Mouse (Mus musculus) limb, embryonic 10.5 days (tissue): ENCODE measurements around the gene Tango6. TPM values are rescaled to one million over a fixed set of nuclear protein-coding genes. Genes with fewer than 3 reads are reported as not detected.

Experiments used
- DNase-seq: peaks from one replicate; pipeline ENCODE4 v3.0.0-alpha.2; 2017; ENCODE audit warnings: low spot score
- H3K27ac ChIP-seq: fragments of 300-500 bp; sonication (generic); 2 replicates; pipeline ENCODE4 v1.5.1; 2016; ENCODE audit warnings: mild to moderate bottlenecking
- H3K27me3 ChIP-seq: fragments of 300-500 bp; sonication (generic); 2 replicates; pipeline ENCODE4 v1.6.1; 2016; ENCODE audit warnings: low read depth, mild to moderate bottlenecking; ENCODE audit not compliant: poor library complexity, severe bottlenecking
- H3K36me3 ChIP-seq: fragments of 300-500 bp; sonication (generic); 2 replicates; pipeline ENCODE4 v1.6.1; 2016; ENCODE audit warnings: mild to moderate bottlenecking, moderate library complexity
- H3K4me1 ChIP-seq: fragments of 300-500 bp; sonication (generic); 2 replicates; pipeline ENCODE4 v1.6.1; 2016
- H3K4me3 ChIP-seq: fragments of 300-500 bp; sonication (generic); 2 replicates; pipeline ENCODE4 v1.5.1; 2016; ENCODE audit warnings: mild to moderate bottlenecking, moderate library complexity
- H3K9me3 ChIP-seq: fragments of 300-500 bp; sonication (generic); replicated peaks from 2 replicates; pipeline ENCODE4 v1.6.1; 2016; ENCODE audit warnings: mild to moderate bottlenecking
- WGBS: fragments of 180-500 bp; shearing (Covaris S2); methylation state at CpG from one replicate; pipeline ENCODE4 v1.1.7; 2016; 5-methylcytosine and 5-hydroxymethylcytosine counted together
- polyA plus RNA-seq: library from polyadenylated mRNA; unstranded; fragments of >200 nt; fragmentation: Nextera tagmentation; extraction: Ambion mirVana; gene quantifications from 2 replicates; pipeline ENCODE4 v1.2.1, GENCODE M21; 2016

Tango6 gene
- polyA plus RNA-seq, 1 experiment from 2014 or later = 15.5 TPM

DNA sequence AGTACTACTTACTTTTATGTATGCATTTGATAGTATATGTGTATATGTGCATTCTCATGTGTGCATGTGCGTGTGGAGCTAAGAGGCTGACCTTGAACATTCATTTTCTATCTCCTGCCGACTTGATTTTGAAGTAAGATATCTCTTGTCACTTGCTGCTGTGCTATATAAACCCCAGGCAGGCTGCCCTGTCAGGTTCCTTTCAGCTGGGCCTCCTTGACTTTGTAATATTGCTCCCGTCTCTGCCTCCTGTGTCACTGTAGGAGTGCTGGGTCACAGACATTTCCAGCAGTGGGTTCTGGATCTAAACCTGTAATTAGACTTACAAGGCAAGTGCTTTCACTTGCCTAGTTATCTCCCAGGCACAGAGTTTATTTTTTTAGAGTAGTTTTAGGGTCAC is 50.8 kb downstream of the Tango6 start:
- H3K27me3 ChIP-seq = no peaks in the 10 kb centered on the region
- H3K27ac ChIP-seq = peak overlapping the region; percentile 56
- WGBS = 72% methylated on average over 3 of the region's 3 CpGs

DNA sequence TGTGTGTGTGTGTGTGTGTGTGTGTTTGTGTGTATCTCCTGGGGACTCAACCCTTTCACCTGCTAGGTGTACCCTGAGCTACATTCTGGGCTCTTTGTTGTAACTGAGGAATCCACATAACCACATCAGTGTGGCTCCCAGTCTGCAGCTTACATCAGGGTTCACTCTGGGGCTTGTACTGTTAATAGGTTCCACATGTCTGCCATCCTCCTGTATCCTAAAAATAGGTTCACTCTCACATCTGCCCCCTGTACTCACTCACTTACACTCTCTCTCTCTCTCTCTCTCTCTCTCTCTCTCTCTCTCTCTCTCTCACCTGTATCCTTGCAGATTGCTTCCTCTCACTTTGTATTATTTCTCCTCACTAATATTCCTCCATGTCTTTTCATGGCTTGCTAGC is 51.4 kb downstream of the Tango6 start:
- Histone ChIP-seq H3K36me3 (peaks cover 35% of the 10 kb centered on the region), H3K9me3 (no peaks in the 10 kb centered on the region), H3K27me3 (no peaks in the 10 kb centered on the region), H3K4me3 (no peak overlapping the region), H3K27ac (peak overlapping the region; percentile 56), H3K4me1 (peaks cover 36% of the 10 kb centered on the region)
- DNase-seq = no peak

More for the DNA sequence above, 50.8 kb downstream of the Tango6 start:
- Histone ChIP-seq H3K4me3 (no peak overlapping the region), H3K9me3 (no peaks in the 10 kb centered on the region), H3K4me1 (peaks cover 36% of the 10 kb centered on the region), H3K36me3 (peaks cover 30% of the 10 kb centered on the region)
- DNase-seq = no peak

DNA sequence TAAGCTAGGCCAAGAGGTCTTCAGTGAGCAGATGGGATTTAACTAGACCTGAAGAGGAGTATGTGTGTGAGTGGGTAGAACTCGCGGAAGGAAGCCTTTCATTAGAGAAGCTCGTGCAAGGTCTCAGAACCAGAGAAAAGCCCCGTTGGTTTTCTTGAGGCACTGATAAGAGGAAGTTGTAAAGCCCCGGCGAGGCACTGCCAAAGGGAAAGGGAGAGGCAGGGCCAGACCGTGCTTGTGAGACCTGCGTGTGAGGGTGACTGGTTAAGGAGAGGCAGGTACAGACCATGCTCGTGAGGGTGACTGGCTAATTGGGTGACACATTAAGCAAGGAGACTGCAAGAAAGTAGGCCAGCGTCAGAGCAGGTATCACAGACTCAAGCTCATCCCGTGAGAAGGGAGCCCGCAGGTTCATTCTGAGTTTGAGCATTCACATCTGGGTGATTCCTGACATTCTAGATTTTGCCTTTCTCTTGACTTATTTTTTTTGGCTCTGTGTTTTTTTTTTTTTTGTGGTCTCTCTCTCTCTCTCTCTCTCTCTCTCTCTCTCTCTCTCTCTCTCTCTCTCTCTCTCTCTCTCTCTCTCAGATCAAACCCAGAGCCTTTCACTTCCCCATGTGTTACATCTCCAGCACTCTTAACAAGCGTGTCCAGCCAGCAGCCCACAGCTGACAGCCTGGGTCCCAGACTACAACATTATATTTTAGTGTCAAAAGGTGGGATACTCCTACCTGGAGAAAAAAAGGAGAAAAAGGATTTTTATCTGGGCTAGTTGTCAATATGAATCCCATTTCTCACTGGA is 54.2 kb downstream of the Tango6 start:
- H3K27me3 ChIP-seq = no peaks in the 10 kb centered on the region
- H3K9me3 ChIP-seq = no peaks in the 10 kb centered on the region
- H3K27ac ChIP-seq = no peak overlapping the region
- H3K36me3 ChIP-seq = peaks cover 43% of the 10 kb centered on the region
- peaks cover 36% of the 10 kb centered on the region for H3K4me1 ChIP-seq
- DNase-seq = no peak
- WGBS = 83% methylated on average over 13 of the region's 13 CpGs
- H3K4me3 ChIP-seq = no peak overlapping the region

DNA sequence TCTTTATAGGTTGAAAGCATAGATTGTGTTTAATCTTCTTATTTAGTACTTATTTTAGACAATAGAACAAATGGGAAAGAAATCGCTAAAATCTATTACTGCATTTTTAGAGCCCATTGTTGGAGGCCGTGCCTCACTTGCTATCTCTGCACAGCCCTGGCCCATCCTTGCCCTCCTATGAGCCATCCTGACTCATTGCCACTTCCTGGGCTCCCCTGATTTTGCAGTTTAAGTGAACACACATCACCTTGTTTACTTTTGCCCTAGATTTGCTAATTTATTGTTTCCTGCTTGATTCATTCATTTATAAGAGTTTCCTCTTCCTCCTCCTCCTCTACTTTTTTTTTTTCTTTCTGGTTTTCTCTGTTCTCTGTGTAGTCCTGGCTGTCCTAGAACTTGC is 55.0 kb downstream of the Tango6 start:
- 99% methylated on average over 2 of the region's 2 CpGs for WGBS
- peaks cover 31% of the 10 kb centered on the region for H3K4me1 ChIP-seq

DNA sequence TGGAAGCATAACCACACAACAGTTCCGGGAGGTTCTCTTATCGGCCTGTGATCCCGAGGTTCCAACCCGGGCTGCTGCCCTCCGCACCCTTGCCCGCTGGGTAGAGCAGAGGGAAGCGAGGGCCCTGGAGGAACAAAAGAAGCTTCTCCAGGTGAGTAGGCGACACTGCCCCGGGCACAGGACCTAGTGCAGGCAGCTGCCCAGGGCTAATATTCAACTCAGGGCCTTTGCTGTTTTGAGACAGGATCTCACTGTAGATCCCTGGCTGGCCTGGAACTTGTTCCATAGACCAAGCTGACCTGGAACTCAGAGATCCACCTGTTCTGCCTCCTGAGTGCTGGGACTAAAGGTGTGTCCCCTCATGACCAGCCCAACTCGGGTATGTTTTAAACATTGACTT is 59.5 kb downstream of the Tango6 start:
- no peaks in the 10 kb centered on the region for H3K27me3 ChIP-seq
- H3K36me3 ChIP-seq = peaks cover 66% of the 10 kb centered on the region
- 95% methylated on average over 10 of the region's 10 CpGs for WGBS
- no peak overlapping the region for H3K27ac ChIP-seq
- DNase-seq = no peak
- no peaks in the 10 kb centered on the region for H3K9me3 ChIP-seq
- H3K4me3 ChIP-seq = no peak overlapping the region
- H3K4me1 ChIP-seq = no peaks in the 10 kb centered on the region

More for the DNA sequence above, 55.0 kb downstream of the Tango6 start:
- no peak for DNase-seq
- Histone ChIP-seq H3K4me3 (no peak overlapping the region), H3K9me3 (no peaks in the 10 kb centered on the region), H3K36me3 (peaks cover 51% of the 10 kb centered on the region), H3K27me3 (no peaks in the 10 kb centered on the region), H3K27ac (no peak overlapping the region)

DNA sequence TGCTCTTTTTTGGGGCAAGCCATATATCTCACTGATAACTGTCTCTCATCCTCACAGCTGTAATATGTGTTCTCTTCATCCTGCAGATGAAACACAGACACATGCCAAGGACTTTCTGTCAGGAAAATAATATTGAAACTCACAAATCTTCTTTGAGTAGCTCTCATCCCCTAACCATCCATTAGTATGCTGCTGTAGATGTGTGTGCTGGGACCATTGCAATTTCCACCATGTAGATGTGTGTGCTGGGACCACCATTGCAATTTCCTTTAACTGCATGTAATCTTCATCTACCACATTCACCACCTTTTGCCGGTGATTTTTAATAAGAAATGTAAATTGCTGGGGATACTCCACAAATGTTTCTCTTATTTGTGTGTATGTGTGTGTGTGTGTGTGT is 60.5 kb downstream of the Tango6 start:
- H3K9me3 ChIP-seq = no peaks in the 10 kb centered on the region
- peaks cover 75% of the 10 kb centered on the region for H3K36me3 ChIP-seq
- peaks cover 7% of the 10 kb centered on the region for H3K4me1 ChIP-seq
- H3K4me3 ChIP-seq = no peak overlapping the region
- no peak overlapping the region for H3K27ac ChIP-seq
- H3K27me3 ChIP-seq = no peaks in the 10 kb centered on the region
- WGBS = 98% methylated on average over 1 of the region's 1 CpGs
- DNase-seq = no peak

DNA sequence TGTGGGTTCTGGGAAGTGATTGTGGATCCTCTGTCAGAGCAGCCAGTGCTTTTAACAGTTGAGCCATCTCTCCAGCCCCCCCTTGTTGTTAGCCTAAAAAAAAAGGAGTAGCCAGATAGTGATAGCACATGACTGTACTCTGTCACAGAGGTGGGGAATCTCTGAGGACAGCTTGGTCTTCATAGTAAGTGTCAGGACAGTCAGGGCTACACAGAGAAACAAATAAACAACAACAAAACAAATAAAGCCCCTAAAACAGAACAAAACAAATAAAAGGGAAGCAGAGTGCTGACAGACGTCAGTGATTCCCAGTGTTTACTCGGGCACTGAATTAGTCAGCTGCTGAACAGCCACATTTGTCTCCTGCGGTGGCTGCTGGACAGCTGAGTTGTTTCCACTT is 70.6 kb downstream of the Tango6 start:
- H3K4me1 ChIP-seq = peaks cover 14% of the 10 kb centered on the region
- no peaks in the 10 kb centered on the region for H3K9me3 ChIP-seq
- H3K27me3 ChIP-seq = no peaks in the 10 kb centered on the region
- no peaks in the 10 kb centered on the region; the same call in 1 of the 2 replicates for H3K36me3 ChIP-seq
- 70% methylated on average over 3 of the region's 3 CpGs for WGBS
- H3K4me3 ChIP-seq = no peak overlapping the region
- no peak for DNase-seq
- H3K27ac ChIP-seq = no peak overlapping the region

DNA sequence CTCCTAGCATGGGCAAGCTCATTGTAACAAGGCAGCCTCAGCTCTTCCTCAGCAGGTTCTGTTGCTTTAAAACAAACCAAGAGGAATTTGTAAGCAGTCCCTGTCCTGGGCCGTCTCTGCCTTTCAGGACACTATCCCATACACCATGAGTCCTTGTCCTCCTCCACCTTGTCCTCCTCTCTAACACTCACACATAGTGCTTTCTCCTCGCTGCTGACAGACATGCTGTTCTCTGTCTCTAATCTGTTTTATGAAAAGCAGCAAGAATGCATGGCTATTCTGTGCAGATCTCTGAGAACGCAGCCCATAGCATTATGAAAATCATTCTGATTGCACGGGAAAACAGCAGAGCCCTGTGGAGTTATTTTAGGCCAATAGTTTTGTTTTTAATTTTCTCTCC is 78.4 kb downstream of the Tango6 start:
- Histone ChIP-seq H3K4me3 (no peak overlapping the region), H3K36me3 (no peaks in the 10 kb centered on the region; the same call in 1 of the 2 replicates), H3K27ac (peak overlapping the region; percentile 25; the same call in 1 of the 2 replicates), H3K27me3 (no peaks in the 10 kb centered on the region), H3K9me3 (no peaks in the 10 kb centered on the region), H3K4me1 (peaks cover 23% of the 10 kb centered on the region)
- WGBS = 61% methylated on average over 4 of the region's 4 CpGs
- no peak for DNase-seq

DNA sequence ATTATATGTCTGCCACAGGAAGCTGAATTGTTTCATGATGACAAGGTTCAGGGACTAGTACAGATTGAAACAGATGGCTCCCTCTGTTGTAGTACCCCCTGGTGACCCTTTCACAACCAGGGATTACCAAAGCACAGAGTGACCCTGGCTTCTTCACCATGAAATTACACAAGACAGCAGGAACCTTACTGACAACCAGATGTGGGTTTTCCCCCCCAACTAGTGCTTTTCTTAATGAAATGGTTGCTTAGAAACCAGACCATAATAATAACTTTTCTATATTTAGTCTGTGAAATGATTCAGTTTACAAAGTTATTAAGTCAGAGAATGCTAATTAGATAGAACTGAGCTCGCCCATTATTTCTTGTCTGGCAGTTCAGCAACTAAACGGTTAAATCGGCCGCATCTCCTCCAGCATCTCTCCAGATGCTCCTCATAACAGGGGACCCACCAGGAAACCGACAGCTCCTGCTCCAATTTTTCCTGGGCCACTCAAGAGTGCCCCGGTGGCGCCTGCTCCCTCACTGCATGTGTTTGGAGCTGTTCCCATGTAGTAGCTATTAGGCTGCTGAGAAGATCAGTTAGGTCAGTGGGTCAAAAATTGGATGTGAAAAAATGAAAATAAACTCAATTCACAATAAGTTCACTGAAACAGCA is 79.1 kb downstream of the Tango6 start:
- no peaks in the 10 kb centered on the region for H3K9me3 ChIP-seq
- no peaks in the 10 kb centered on the region; the same call in 1 of the 2 replicates for H3K36me3 ChIP-seq
- no peaks in the 10 kb centered on the region for H3K27me3 ChIP-seq
- no peak overlapping the region for H3K4me3 ChIP-seq
- peaks cover 23% of the 10 kb centered on the region for H3K4me1 ChIP-seq
- H3K27ac ChIP-seq = no peak overlapping the region
- DNase-seq = peak; percentile 38
- WGBS = 32% methylated on average over 7 of the region's 7 CpGs

DNA sequence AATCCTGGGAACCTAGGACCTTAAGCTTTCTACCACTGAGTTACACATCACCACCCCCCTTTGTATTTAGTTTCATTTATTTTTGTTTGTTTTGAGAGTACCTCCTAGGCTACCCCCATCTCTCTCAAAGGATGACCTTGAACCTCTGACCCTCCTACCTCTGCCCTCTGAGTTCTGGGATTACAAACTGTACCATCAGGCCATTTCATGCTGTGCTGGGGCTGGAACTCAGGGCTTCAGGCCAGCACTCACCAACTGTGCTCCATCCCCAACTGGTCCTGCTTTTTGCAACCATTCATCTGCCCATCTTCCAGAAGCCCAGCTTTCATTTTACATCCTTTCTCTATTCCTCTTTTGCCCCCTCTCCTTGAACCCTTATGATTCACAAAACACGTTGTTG is 81.7 kb downstream of the Tango6 start:
- Histone ChIP-seq H3K4me1 (peaks cover 23% of the 10 kb centered on the region), H3K9me3 (no peaks in the 10 kb centered on the region), H3K4me3 (no peak overlapping the region), H3K27me3 (no peaks in the 10 kb centered on the region), H3K27ac (no peak overlapping the region), H3K36me3 (peaks cover 3% of the 10 kb centered on the region)
- no peak for DNase-seq
- WGBS = 92% methylated on average over 1 of the region's 1 CpGs

DNA sequence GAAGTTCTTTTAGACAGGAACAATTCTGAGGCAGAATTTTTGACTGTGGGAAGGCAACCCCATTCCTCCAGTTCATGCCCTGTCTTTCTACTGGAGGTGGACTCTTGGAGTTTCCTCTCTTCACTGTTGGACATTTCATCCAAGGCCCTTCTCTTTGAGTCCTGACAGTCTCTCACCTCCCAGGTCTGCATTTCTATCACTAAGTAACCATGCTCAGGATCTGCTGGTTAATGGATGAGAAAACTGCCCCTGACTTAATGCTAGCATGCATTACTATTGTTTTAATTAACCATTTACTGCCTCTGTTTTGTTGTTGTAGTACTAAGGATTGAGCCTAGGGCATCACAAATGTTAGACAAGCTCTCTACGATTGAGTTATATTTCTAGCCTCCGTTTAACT is 82.7 kb downstream of the Tango6 start:
- Histone ChIP-seq H3K27me3 (no peaks in the 10 kb centered on the region), H3K4me1 (peaks cover 23% of the 10 kb centered on the region), H3K36me3 (peaks cover 3% of the 10 kb centered on the region), H3K9me3 (no peaks in the 10 kb centered on the region), H3K27ac (no peak overlapping the region), H3K4me3 (no peak overlapping the region)
- DNase-seq = no peak
- 96% methylated on average over 2 of the region's 2 CpGs for WGBS

DNA sequence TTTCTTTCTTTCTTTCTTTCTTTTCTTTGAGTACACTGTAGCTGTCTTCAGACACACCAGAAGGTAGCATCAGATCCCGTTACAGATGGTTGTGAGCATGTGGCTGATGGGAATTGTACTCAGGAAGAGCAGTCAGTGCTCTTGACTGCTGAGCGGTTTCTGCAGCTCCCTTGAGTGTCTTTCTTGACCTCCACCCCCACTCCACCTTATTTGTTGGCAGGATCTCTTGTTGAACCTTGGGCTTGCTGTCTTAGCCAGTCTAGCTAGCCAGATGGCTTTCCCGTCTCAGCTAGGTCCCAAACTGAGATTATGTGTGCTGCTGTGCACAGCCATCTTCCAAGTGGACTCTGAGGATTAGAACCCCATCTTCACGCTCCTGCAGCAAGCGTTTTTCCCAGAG is 83.9 kb downstream of the Tango6 start:
- peaks cover 19% of the 10 kb centered on the region for H3K4me1 ChIP-seq
- H3K4me3 ChIP-seq = no peak overlapping the region
- H3K27me3 ChIP-seq = no peaks in the 10 kb centered on the region
- H3K36me3 ChIP-seq = peaks cover 3% of the 10 kb centered on the region
- no peaks in the 10 kb centered on the region for H3K9me3 ChIP-seq
- no peak overlapping the region for H3K27ac ChIP-seq
- WGBS = 90% methylated on average over 5 of the region's 5 CpGs
- DNase-seq = no peak

DNA sequence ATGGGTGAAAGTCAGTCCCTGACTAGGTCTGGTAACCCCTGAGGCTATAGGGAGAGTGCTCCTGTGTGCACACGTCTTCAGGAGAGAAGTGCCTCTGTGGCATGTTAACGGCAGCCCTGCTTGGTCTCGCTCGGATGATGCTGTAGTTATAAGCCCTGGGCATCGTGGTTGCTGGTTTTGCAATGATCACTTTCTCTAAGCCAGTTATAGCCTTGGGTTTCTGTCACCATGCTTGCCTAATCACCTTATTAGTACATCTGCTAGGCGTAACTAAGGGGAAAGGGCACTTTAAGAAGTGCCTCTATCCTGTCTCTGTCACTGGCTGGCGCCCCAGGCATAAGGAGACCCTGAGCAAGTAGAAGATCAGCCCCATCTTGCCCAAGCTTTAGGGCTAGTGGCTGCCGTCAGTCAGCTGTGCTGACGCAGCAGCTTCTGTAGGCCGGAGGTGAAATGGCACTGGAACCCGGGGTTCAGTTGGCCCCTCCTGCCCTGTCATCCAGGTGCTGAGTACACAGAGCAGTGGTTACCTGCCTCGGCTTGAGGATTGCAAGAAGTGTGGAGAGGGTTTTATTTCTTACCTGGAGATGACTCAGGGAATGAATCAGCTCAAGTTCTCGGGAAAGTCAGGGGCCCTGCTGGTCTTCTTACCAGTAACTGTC is 86.4 kb downstream of the Tango6 start:
- Histone ChIP-seq H3K9me3 (no peaks in the 10 kb centered on the region), H3K36me3 (peaks cover 3% of the 10 kb centered on the region), H3K4me1 (peaks cover 8% of the 10 kb centered on the region; the same call in 1 of the 2 replicates), H3K27me3 (no peaks in the 10 kb centered on the region), H3K27ac (no peak overlapping the region), H3K4me3 (no peak overlapping the region)
- DNase-seq = no peak
- 73% methylated on average over 13 of the region's 13 CpGs for WGBS
